Mouse (Mus musculus): ENCODE data around the gene Uba52.

GRCm38 (mm10) chr8:70501820-70502529 lies 8.6 kb downstream of the Uba52 start:
- TF ChIP-seq POLR2A (IDR thresholded peaks at IDR 0.05; ENCODE audit: low read depth, low read length) (no peak), CTCF (conservative IDR thresholded peaks at IDR 0.05; ENCODE audit: insufficient read depth, insufficient read length, low read depth, low read length) (no peak)

All from kidney, adult 2 months (tissue).